Mouse (Mus musculus) left cerebral cortex, adult 8-10 months (tissue): ENCODE results near the gene Krtap4-7. TPM values are rescaled to one million over a fixed set of nuclear protein-coding genes. Genes with fewer than 3 reads are reported as not detected.
A peak's percentile ranks its signal among the peaks of the same experiment; 100 is the strongest.
"Not testable (repeated sequence)": the region's sequence is repeated elsewhere in the genome, so short reads cannot be mapped to it uniquely, and the experiment has no call there.

Experiments
- DNase-seq, 2 experiments: peaks; one replicate each; pipeline ENCODE4 v3.0.0; 2022; ENCODE audit warnings: low spot score in 2 of 2
- total RNA-seq, 4 experiments: library from RNA; stranded (reverse); gene quantifications; 2 replicates each; pipeline ENCODE4 v1.2.4; 2022

The Krtap4-7 gene
- not detected for total RNA-seq

GRCm38 (mm10) chr11:99643635-99644139, at the start of gene Krtap4-7:
Gene Krtap4-7 (minus strand): TSS chr11:99644089.
- not testable (repeated sequence) for DNase-seq

- DNase-seq = no peak
These were observed 46.6 kb upstream of the Krtap4-7 start, which contains the start of gene Gm14190 for GRCm38 (mm10) chr11:99690463-99690862. Gene Gm14190 (minus strand): TSS chr11:99690740.

- not testable (repeated sequence) for DNase-seq
These were observed 41.3 kb upstream of the Krtap4-7 start for GRCm38 (mm10) chr11:99685235-99685634.

GRCm38 (mm10) chr11:99683481-99683880, 39.6 kb upstream of the Krtap4-7 start:
- DNase-seq = no peak

- DNase-seq = no peak
These were observed 22.0 kb upstream of the Krtap4-7 start, which contains the start of gene Krtap4-6 for GRCm38 (mm10) chr11:99665860-99666259. Gene Krtap4-6 (minus strand): TSS chr11:99665960.

GRCm38 (mm10) chr11:99662802-99663201, 18.9 kb upstream of the Krtap4-7 start:
- no peak for DNase-seq

GRCm38 (mm10) chr11:99659256-99659655, 15.4 kb upstream of the Krtap4-7 start:
- no peak for DNase-seq

- DNase-seq = not testable (repeated sequence)
These were observed 14.7 kb upstream of the Krtap4-7 start, which contains the start of gene Gm11563 for GRCm38 (mm10) chr11:99658467-99659010. Gene Gm11563 (minus strand): TSS chr11:99658960.

- DNase-seq = no peak
These were observed 13.2 kb upstream of the Krtap4-7 start for GRCm38 (mm10) chr11:99657051-99657450.

GRCm38 (mm10) chr11:99650136-99650535, 6.2 kb upstream of the Krtap4-7 start, which contains the start of gene Gm11555:
Gene Gm11555 (minus strand): TSS chr11:99650236.
- no peak for DNase-seq

GRCm38 (mm10) chr11:99646444-99646843, 2.6 kb upstream of the Krtap4-7 start:
- no peak for DNase-seq

GRCm38 (mm10) chr11:99644351-99644750, 462 bp upstream of the Krtap4-7 start:
- DNase-seq = no peak

GRCm38 (mm10) chr11:99640926-99641325, 3.0 kb downstream of the Krtap4-7 start:
- no peak for DNase-seq

GRCm38 (mm10) chr11:99637086-99637485, 6.8 kb downstream of the Krtap4-7 start:
- DNase-seq = no peak

- no peak for DNase-seq
These were observed 9.2 kb downstream of the Krtap4-7 start, which contains the start of gene Krtap4-2 for GRCm38 (mm10) chr11:99634653-99635134. Gene Krtap4-2 (minus strand): TSS chr11:99635084.

GRCm38 (mm10) chr11:99633293-99633692, 10.6 kb downstream of the Krtap4-7 start:
- peak in 1 of 2 experiments; percentile 17 for DNase-seq

GRCm38 (mm10) chr11:99630890-99631289, 13.0 kb downstream of the Krtap4-7 start:
- no peak for DNase-seq

GRCm38 (mm10) chr11:99628138-99628537, 15.8 kb downstream of the Krtap4-7 start, which contains the start of gene Krtap4-1:
Gene Krtap4-1 (minus strand): TSS chr11:99628238.
- no peak for DNase-seq

- DNase-seq = no peak
These were observed 23.6 kb downstream of the Krtap4-7 start, which contains the start of gene Gm11562 for GRCm38 (mm10) chr11:99620335-99620734. Gene Gm11562 (minus strand): TSS chr11:99620435.

GRCm38 (mm10) chr11:99614796-99615363, 29.0 kb downstream of the Krtap4-7 start, which contains the start of gene Krtap2-4:
Gene Krtap2-4 (minus strand): TSS chr11:99614846.
- DNase-seq = no peak

- DNase-seq = not testable (repeated sequence)
These were observed 33.8 kb downstream of the Krtap4-7 start, which contains the start of gene Gm11937 for GRCm38 (mm10) chr11:99610089-99610488. Gene Gm11937 (minus strand): TSS chr11:99610189.

- peak in 1 of 2 experiments; percentile 64 for DNase-seq
These were observed 34.8 kb downstream of the Krtap4-7 start for GRCm38 (mm10) chr11:99609126-99609525.
